Mouse (Mus musculus) cerebellum, adult 11 months (tissue): ENCODE measurements at regions not wholly inside any gene's neighbourhood (a gene's known extent, or its start where the extent isn't known, plus 50 kb on each side); places are given as distances from the start of the nearest gene placed in this dataset.
A peak's percentile ranks its signal among the peaks of the same experiment; 100 is the strongest.

Experiments
- DNase-seq: peaks from one replicate; pipeline ENCODE4 v3.0.0; 2022

- DNase-seq: no peak
Observed at GRCm38 (mm10) chr16:44674198-44674597, 49.9 kb upstream of the Nepro start.

- no peak for DNase-seq
Observed at GRCm38 (mm10) chr16:44672422-44672819, 51.7 kb upstream of the Nepro start.

GRCm38 (mm10) chr16:44671551-44672421 lies 52.3 kb upstream of the Nepro start:
- DNase-seq: no peak

GRCm38 (mm10) chr16:44668061-44668460 lies 56.0 kb upstream of the Nepro start:
- no peak for DNase-seq

- no peak for DNase-seq
Observed at GRCm38 (mm10) chr16:44667118-44667517, 57.0 kb upstream of the Nepro start.

GRCm38 (mm10) chr16:44666431-44666997 lies 57.6 kb upstream of the Nepro start:
- no peak for DNase-seq

- DNase-seq: no peak
Observed at GRCm38 (mm10) chr16:44665491-44665931, 58.6 kb upstream of the Nepro start.

- no peak for DNase-seq
Observed at GRCm38 (mm10) chr16:44662966-44663600, 61.0 kb upstream of the Nepro start.

- no peak for DNase-seq
Observed at GRCm38 (mm10) chr16:44660996-44661876, 62.9 kb upstream of the Nepro start.

GRCm38 (mm10) chr16:44658306-44658705 lies 65.8 kb upstream of the Nepro start:
- no peak for DNase-seq

GRCm38 (mm10) chr16:44656181-44656580 lies 67.9 kb upstream of the Nepro start:
- DNase-seq: no peak

GRCm38 (mm10) chr16:44655306-44655705 lies 68.8 kb upstream of the Nepro start:
- no peak for DNase-seq

- no peak for DNase-seq
Observed at GRCm38 (mm10) chr16:44648547-44649223, 75.4 kb upstream of the Nepro start.

GRCm38 (mm10) chr16:44643992-44644391 lies 80.1 kb upstream of the Nepro start:
- peak; percentile 37 for DNase-seq

GRCm38 (mm10) chr16:44637100-44637499 lies 78.4 kb upstream of the Boc start:
- no peak for DNase-seq

GRCm38 (mm10) chr16:44634486-44634885 lies 75.8 kb upstream of the Boc start:
- no peak for DNase-seq

- no peak for DNase-seq
Observed at GRCm38 (mm10) chr16:44633059-44633667, 74.5 kb upstream of the Boc start.

- peak; percentile 91 for DNase-seq
Observed at GRCm38 (mm10) chr16:44632330-44633058, 73.8 kb upstream of the Boc start.

GRCm38 (mm10) chr16:44631357-44632053 lies 72.8 kb upstream of the Boc start:
- DNase-seq: no peak

GRCm38 (mm10) chr16:44630861-44631260 lies 72.2 kb upstream of the Boc start:
- no peak for DNase-seq
